Mouse (Mus musculus): Measurements from ENCODE around the gene Il17re. TPM values are rescaled to one million over a fixed set of nuclear protein-coding genes. Genes with fewer than 3 reads are reported as not detected.

The Il17re gene
- total RNA-seq, 1 experiment, result 0.80 TPM

DNA sequence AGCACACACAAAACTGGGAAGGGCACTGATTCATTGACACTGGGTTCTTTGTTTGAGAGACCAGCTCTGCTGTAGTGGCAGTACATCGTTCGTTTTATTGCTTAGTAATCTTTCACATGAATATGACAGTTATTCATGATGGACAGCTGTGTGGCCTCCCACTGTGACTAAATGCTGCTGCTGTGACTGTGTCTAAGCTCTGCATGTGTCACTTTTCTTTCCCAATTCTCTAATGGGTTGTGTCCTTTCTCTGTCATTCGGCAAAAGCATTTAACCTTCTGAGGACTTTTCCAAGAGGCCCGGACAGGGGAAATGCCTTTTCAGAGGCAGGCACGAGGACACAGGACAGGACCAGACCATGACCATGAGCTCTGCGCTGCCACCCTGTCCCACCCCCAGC, 55.7 kb downstream of the Il17re start:
- Histone ChIP-seq H3K9me3 (ENCODE audit: control insufficient read depth, insufficient read depth, low read depth, low read length) (no peaks in the 10 kb centered on the region), H3K9ac (ENCODE audit: insufficient read depth, low read depth, low read length, poor library complexity, severe bottlenecking) (no peak overlapping the region), H3K4me3 (ENCODE audit: insufficient read depth in 1 of 2, low read depth in 1 of 2, low read length in 2 of 2, poor library complexity in 1 of 2, severe bottlenecking in 1 of 2) (no peak overlapping the region), H3K27ac (ENCODE audit: insufficient read depth, low read depth, low read length, poor library complexity, severe bottlenecking) (no peak overlapping the region), H3K4me1 (ENCODE audit: control insufficient read depth in 2 of 2, insufficient read depth in 2 of 2, low read length in 2 of 2, poor library complexity in 1 of 2) (no peaks in the 10 kb centered on the region; a peak in 1 of 4 replicates), H3K36me3 (ENCODE audit: control insufficient read depth, insufficient read depth, low read length, poor library complexity, severe bottlenecking) (peaks cover 20% of the 10 kb centered on the region)
- TF ChIP-seq ZNF384 (IDR thresholded peaks at IDR 0.05; ENCODE audit: low read depth, low read length), result no peak
- TF ChIP-seq ZC3H11A (IDR thresholded peaks at IDR 0.05; ENCODE audit: borderline replicate concordance, low read depth, low read length), result no peak
- TF ChIP-seq HCFC1 (IDR thresholded peaks at IDR 0.05; ENCODE audit: borderline replicate concordance, insufficient read depth, low read length), result no peak
- DNase-seq (ENCODE audit: low read depth, low spot score), result no peak
- in situ Hi-C loops (cut with MboI; ENCODE audit: low sequenced_read_pairs in 2 of 2, unreplicated experiment in 2 of 2), result no loop called here

DNA sequence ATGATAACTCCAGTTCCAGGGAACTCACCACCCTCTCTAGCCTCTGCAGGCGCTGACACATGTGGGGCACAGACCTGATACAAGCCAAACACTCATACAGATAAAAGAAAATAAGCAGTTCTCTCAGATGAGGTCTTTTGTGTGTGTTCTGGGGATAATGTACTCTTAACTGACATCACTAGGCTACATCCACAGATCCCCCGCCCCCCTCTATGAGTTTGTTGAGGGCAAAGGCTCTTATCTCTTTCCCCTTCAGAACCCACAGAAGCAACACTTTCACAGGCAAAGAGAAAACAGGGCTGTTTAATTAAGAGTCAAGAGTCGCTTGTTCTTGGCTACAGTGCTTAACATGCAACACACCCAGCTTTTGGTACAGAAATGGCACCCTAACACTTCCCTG, 56.3 kb downstream of the Il17re start:
- DNase-seq (ENCODE audit: low read depth, low spot score), result no peak
- in situ Hi-C loops (cut with MboI; ENCODE audit: low sequenced_read_pairs in 2 of 2, unreplicated experiment in 2 of 2), result no loop called here
- TF ChIP-seq ZC3H11A (IDR thresholded peaks at IDR 0.05; ENCODE audit: borderline replicate concordance, low read depth, low read length) (no peak), MAFK (IDR thresholded peaks at IDR 0.05; ENCODE audit: insufficient read depth, low read depth, low read length) (no peak), CHD2 (IDR thresholded peaks at IDR 0.05; ENCODE audit: low read depth, low read length) (no peak), ZNF384 (IDR thresholded peaks at IDR 0.05; ENCODE audit: low read depth, low read length) (no peak), HCFC1 (IDR thresholded peaks at IDR 0.05; ENCODE audit: borderline replicate concordance, insufficient read depth, low read length) (no peak)
- H3K4me3 ChIP-seq (ENCODE audit: insufficient read depth in 1 of 2, low read depth in 1 of 2, low read length in 2 of 2, poor library complexity in 1 of 2, severe bottlenecking in 1 of 2), result no peak overlapping the region
- no peaks in the 10 kb centered on the region for H3K4me1 ChIP-seq (ENCODE audit: control insufficient read depth in 2 of 2, insufficient read depth in 2 of 2, low read length in 2 of 2, poor library complexity in 1 of 2)
- H3K9ac ChIP-seq (ENCODE audit: insufficient read depth, low read depth, low read length, poor library complexity, severe bottlenecking), result no peak overlapping the region
- H3K27ac ChIP-seq (ENCODE audit: insufficient read depth, low read depth, low read length, poor library complexity, severe bottlenecking), result no peak overlapping the region
- H3K9me3 ChIP-seq (ENCODE audit: control insufficient read depth, insufficient read depth, low read depth, low read length), result no peaks in the 10 kb centered on the region
- H3K36me3 ChIP-seq (ENCODE audit: control insufficient read depth, insufficient read depth, low read length, poor library complexity, severe bottlenecking), result peaks cover 24% of the 10 kb centered on the region

DNA sequence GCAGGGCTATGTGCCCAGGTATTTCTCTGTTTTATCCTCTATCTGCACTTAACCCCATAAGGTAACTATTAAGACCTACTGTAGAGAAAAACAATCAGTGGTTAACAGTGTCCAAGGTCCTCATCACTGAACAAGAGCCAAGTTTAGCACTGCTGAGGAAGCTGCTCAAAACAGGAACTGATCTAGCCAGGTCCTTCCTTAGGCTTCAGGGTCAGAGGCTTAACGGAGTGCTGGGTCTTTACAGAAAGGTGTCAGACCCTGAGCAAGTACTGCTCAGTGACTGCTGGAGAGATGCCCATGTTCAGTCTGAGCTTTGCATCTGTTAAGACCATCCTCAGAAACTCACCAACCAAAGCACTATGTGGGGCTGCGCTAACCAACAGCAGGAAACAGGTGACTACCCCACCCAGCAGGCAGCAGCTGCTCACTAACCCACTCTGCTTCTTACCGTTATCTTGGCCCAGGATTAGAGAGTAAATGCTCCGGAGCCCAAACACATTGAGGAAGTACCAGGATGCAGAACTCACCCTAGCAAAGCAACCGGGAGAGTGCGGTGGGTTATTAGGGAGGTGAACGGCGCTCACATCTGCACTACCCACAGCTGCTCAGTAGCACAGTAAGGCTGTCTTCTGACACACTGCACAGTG, 59.3 kb downstream of the Il17re start:
- in situ Hi-C loops (cut with MboI; ENCODE audit: low sequenced_read_pairs in 2 of 2, unreplicated experiment in 2 of 2), result no loop called here

More for the DNA sequence above, 59.3 kb downstream of the Il17re start:
- H3K27ac ChIP-seq (ENCODE audit: insufficient read depth, low read depth, low read length, poor library complexity, severe bottlenecking), result no peak overlapping the region
- no peak overlapping the region for H3K4me3 ChIP-seq (ENCODE audit: insufficient read depth in 1 of 2, low read depth in 1 of 2, low read length in 2 of 2, poor library complexity in 1 of 2, severe bottlenecking in 1 of 2)
- no peak overlapping the region for H3K9ac ChIP-seq (ENCODE audit: insufficient read depth, low read depth, low read length, poor library complexity, severe bottlenecking)
- no peaks in the 10 kb centered on the region for H3K9me3 ChIP-seq (ENCODE audit: control insufficient read depth, insufficient read depth, low read depth, low read length)
- H3K4me1 ChIP-seq (ENCODE audit: control insufficient read depth in 2 of 2, insufficient read depth in 2 of 2, low read length in 2 of 2, poor library complexity in 1 of 2), result no peaks in the 10 kb centered on the region
- peaks cover 30% of the 10 kb centered on the region for H3K36me3 ChIP-seq (ENCODE audit: control insufficient read depth, insufficient read depth, low read length, poor library complexity, severe bottlenecking)
- DNase-seq (ENCODE audit: low read depth, low spot score), result no peak
- TF ChIP-seq CHD2 (IDR thresholded peaks at IDR 0.05; ENCODE audit: low read depth, low read length) (no peak), ZC3H11A (IDR thresholded peaks at IDR 0.05; ENCODE audit: borderline replicate concordance, low read depth, low read length) (no peak)

Other genes with a start within 250 kb of the Il17re start
- gene Mtmr14, start 220.6 kb upstream of the Il17re start, total RNA-seq (2012; rRNA removed), result 42.4 and 44.8 TPM in 2 replicates
- gene Cpne9, start 176.2 kb upstream of the Il17re start, total RNA-seq (2012; rRNA removed), result 1.7 and 2.9 TPM in 2 replicates
- 38.8 and 43.1 TPM in 2 replicates for gene Brpf1, start 151.3 kb upstream of the Il17re start, total RNA-seq (2012; rRNA removed)
- 11.9 and 13.0 TPM in 2 replicates for gene Ogg1, start 131.5 kb upstream of the Il17re start, total RNA-seq (2012; rRNA removed)
- gene Camk1, start 114.5 kb upstream of the Il17re start, total RNA-seq (2012; rRNA removed), result 8.5 and 9.4 TPM in 2 replicates
- 31.7 and 35.3 TPM in 2 replicates for gene Tada3, start 80.6 kb upstream of the Il17re start, total RNA-seq (2012; rRNA removed)
- gene Arpc4, start 80.4 kb upstream of the Il17re start, total RNA-seq (2012; rRNA removed), result 217 and 227 TPM in 2 replicates
- gene Ttll3, start 69.2 kb upstream of the Il17re start, total RNA-seq (2012; rRNA removed), result 5.3 and 6.9 TPM in 2 replicates
- gene Rpusd3, start 39.1 kb upstream of the Il17re start, total RNA-seq (2012; rRNA removed), result 34.5 and 42.3 TPM in 2 replicates
- gene Cidec, start 22.7 kb upstream of the Il17re start, total RNA-seq (2012; rRNA removed), result 0.42 and 0.45 TPM in 2 replicates
- gene Jagn1, start 15.9 kb upstream of the Il17re start, total RNA-seq (2012; rRNA removed), result 119 and 140 TPM in 2 replicates
- 6.2 and 13.3 TPM in 2 replicates for gene Il17rc, start 12.9 kb downstream of the Il17re start, total RNA-seq (2012; rRNA removed)
- 20.8 and 29.9 TPM in 2 replicates for gene Creld1, start 24.8 kb downstream of the Il17re start, total RNA-seq (2012; rRNA removed)
- 15.1 and 16.3 TPM in 2 replicates for gene Prrt3, start 43.4 kb downstream of the Il17re start, total RNA-seq (2012; rRNA removed)
- gene Emc3, start 73.2 kb downstream of the Il17re start, total RNA-seq (2012; rRNA removed), result 71.2 and 74.1 TPM in 2 replicates
- gene Fancd2, start 73.2 kb downstream of the Il17re start, total RNA-seq (2012; rRNA removed), result 34.7 and 37.5 TPM in 2 replicates
- gene Fancd2os, start 142.2 kb downstream of the Il17re start, total RNA-seq (2012; rRNA removed), result 0.45 and 1.0 TPM in 2 replicates
- gene Brk1, start 146.3 kb downstream of the Il17re start, total RNA-seq (2012; rRNA removed), result 81.8 and 113 TPM in 2 replicates
- gene Vhl, start 165.5 kb downstream of the Il17re start, total RNA-seq (2012; rRNA removed), result 13.2 and 13.9 TPM in 2 replicates
- gene Irak2, start 180.0 kb downstream of the Il17re start, total RNA-seq (2012; rRNA removed), result 12.6 and 22.0 TPM in 2 replicates
- gene Tatdn2, start 238.6 kb downstream of the Il17re start, total RNA-seq (2012; rRNA removed), result 62.6 and 70.6 TPM in 2 replicates